Mouse (Mus musculus) embryonic facial prominence, embryonic 14.5 days (tissue): ENCODE results near the gene March4. TPM values are rescaled to one million over a fixed set of nuclear protein-coding genes. Genes with fewer than 3 reads are reported as not detected.

Experiments
- ATAC-seq: fragments of 200-750 bp; cut with Nextera tagmentation; 2 replicates; pipeline ENCODE4 v1.8.0; 2017; ENCODE audit warnings: low read depth, moderate number of reproducible peaks, moderate TSS enrichment
- DNase-seq: peaks from one replicate; pipeline ENCODE4 v3.0.0-alpha.2; 2015; ENCODE audit warnings: low spot score
- H3K27ac ChIP-seq: fragments of 300-500 bp; sonication (generic); replicated peaks from 2 replicates; pipeline ENCODE4 v1.5.1; 2014; ENCODE audit warnings: low read depth, mild to moderate bottlenecking, low read length, moderate library complexity
- H3K27me3 ChIP-seq: fragments of 300-500 bp; sonication (generic); replicated peaks from 2 replicates; pipeline ENCODE4 v1.6.1; 2014; ENCODE audit warnings: low read length; ENCODE audit not compliant: control insufficient read depth, insufficient read depth
- H3K36me3 ChIP-seq: fragments of 300-500 bp; sonication (generic); 2 replicates; pipeline ENCODE4 v1.6.1; 2014; ENCODE audit warnings: low read length, mixed read lengths; ENCODE audit not compliant: control insufficient read depth, insufficient read depth
- H3K4me1 ChIP-seq: fragments of 300-500 bp; sonication (generic); 2 replicates; pipeline ENCODE4 v1.6.1; 2014; ENCODE audit warnings: antibody characterized with exemption, low read length; ENCODE audit not compliant: control insufficient read depth, insufficient read depth
- H3K4me2 ChIP-seq: fragments of 300-500 bp; sonication (generic); 2 replicates; pipeline ENCODE4 v1.6.1; 2014; ENCODE audit warnings: low read depth, mild to moderate bottlenecking, low read length, moderate library complexity, mixed read lengths
- H3K4me3 ChIP-seq: fragments of 300-500 bp; sonication (generic); 2 replicates; pipeline ENCODE4 v1.5.1; 2014; ENCODE audit warnings: low read depth, mild to moderate bottlenecking, low read length
- H3K9ac ChIP-seq: fragments of 300-500 bp; sonication (generic); 2 replicates; pipeline ENCODE4 v1.6.1; 2014; ENCODE audit warnings: low read depth, mild to moderate bottlenecking, low read length, moderate library complexity, mixed read lengths
- H3K9me3 ChIP-seq: fragments of 300-500 bp; sonication (generic); 2 replicates; pipeline ENCODE4 v1.6.1; 2016; ENCODE audit warnings: low read length; ENCODE audit not compliant: control insufficient read depth
- WGBS: fragments of 180-500 bp; shearing (Covaris S2); extraction: QIAGEN DNeasy Blood & Tissue Kit; methylation state at CpG from one replicate; pipeline ENCODE4 v1.1.7; 2014; 5-methylcytosine and 5-hydroxymethylcytosine counted together
- polyA plus RNA-seq: library from polyadenylated mRNA; unstranded; fragments of >200 nt; fragmentation: Nextera tagmentation; extraction: Ambion mirVana; gene quantifications from 2 replicates; pipeline ENCODE4 v1.2.1, GENCODE M21; 2014

The March4 gene
- polyA plus RNA-seq, 1 experiment from 2014 or later = 0.17 TPM

GRCm38 (mm10) chr1:72409936-72410335, 126.8 kb downstream of the March4 start:
- ATAC-seq = no peak
- 69% methylated on average over 5 of the region's 5 CpGs for WGBS

DNA sequence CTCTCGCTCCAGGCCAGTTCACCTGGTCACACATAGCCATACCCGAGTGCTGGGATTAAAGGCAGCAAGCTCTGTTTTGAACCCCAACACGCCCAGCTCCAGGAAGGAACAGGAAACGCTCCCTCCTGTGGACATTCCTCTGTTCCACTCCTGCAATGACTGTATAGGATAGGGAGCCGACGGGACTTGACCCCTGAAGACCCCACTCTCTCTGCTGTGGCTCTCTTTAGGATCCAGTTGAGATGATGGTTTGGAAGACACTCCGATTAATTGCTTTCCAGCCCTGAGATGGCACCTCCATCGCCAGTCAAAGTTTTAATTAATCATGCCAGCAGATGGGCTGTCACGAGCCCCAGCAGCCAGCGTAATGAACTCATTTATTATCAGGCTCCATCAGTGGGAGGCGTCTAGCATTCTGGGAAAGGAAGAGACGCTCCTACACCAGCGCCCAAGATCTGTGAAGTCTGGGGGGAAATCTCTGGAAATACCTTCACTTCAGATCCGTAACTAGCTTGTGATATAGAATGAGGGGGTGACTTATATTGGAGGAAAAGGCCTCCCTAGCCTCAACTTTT, 130.1 kb downstream of the March4 start:
- H3K36me3 ChIP-seq = no peaks in the 10 kb centered on the region
- no peak overlapping the region for H3K27ac ChIP-seq
- no peaks in the 10 kb centered on the region for H3K9me3 ChIP-seq
- H3K4me2 ChIP-seq = no peak overlapping the region
- WGBS = 72% methylated on average over 14 of the region's 14 CpGs
- ATAC-seq (no peak), DNase-seq (no peak)
- no peak overlapping the region for H3K9ac ChIP-seq
- no peaks in the 10 kb centered on the region for H3K4me1 ChIP-seq
- no peaks in the 10 kb centered on the region for H3K27me3 ChIP-seq
- no peak overlapping the region for H3K4me3 ChIP-seq

More at GRCm38 (mm10) chr1:72409936-72410335, 126.8 kb downstream of the March4 start:
- Histone ChIP-seq H3K4me3 (no peak overlapping the region), H3K27ac (no peak overlapping the region), H3K4me2 (no peak overlapping the region), H3K9me3 (no peaks in the 10 kb centered on the region), H3K36me3 (no peaks in the 10 kb centered on the region), H3K9ac (no peak overlapping the region), H3K27me3 (no peaks in the 10 kb centered on the region), H3K4me1 (peaks cover 5% of the 10 kb centered on the region)
- DNase-seq = no peak

GRCm38 (mm10) chr1:72401331-72402069, 135.2 kb downstream of the March4 start:
- Histone ChIP-seq H3K27me3 (no peaks in the 10 kb centered on the region), H3K9me3 (no peaks in the 10 kb centered on the region), H3K27ac (no peak overlapping the region), H3K4me3 (no peak overlapping the region), H3K36me3 (0 out of 2 replicates have a peak, but pooled peaks cover 7% of the 10 kb centered on the region), H3K9ac (no peak overlapping the region), H3K4me1 (no peaks in the 10 kb centered on the region), H3K4me2 (no peak overlapping the region)
- ATAC-seq (no peak), DNase-seq (no peak)
- 77% methylated on average over 8 of the region's 8 CpGs for WGBS

GRCm38 (mm10) chr1:72400616-72401015, 136.1 kb downstream of the March4 start:
- ATAC-seq = no peak; the same call in 1 of the 2 replicates

GRCm38 (mm10) chr1:72399720-72400401, 136.9 kb downstream of the March4 start:
- H3K4me1 ChIP-seq = no peaks in the 10 kb centered on the region
- ATAC-seq (no peak), DNase-seq (no peak)

More at GRCm38 (mm10) chr1:72400616-72401015, 136.1 kb downstream of the March4 start:
- Histone ChIP-seq H3K4me2 (no peak overlapping the region), H3K4me1 (no peaks in the 10 kb centered on the region), H3K4me3 (no peak overlapping the region), H3K27ac (no peak overlapping the region), H3K27me3 (no peaks in the 10 kb centered on the region), H3K9me3 (no peaks in the 10 kb centered on the region), H3K9ac (no peak overlapping the region), H3K36me3 (0 out of 2 replicates have a peak, but pooled peaks cover 8% of the 10 kb centered on the region)
- DNase-seq = no peak
- 72% methylated on average over 9 of the region's 9 CpGs for WGBS

DNA sequence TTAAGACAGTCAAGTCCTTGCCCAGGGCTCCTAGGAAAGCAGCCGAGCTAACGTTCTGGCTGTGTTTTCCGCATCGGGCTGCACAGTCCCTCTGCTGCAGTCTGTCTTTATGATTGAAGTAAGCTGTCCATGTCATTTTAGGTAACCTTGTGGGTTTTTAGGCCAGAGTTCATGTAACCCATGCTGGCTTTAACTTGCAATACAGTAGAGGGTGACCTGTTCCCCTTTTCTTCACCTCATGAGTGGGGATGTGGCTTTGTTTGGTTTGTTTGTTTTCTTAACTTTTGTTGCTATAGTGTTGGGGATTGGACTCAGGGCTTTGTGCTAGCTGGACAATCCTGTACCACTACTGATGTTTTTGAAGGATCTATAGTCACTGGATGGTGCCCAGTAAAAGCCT, 146.3 kb downstream of the March4 start:
- H3K27ac ChIP-seq = no peak overlapping the region

More at GRCm38 (mm10) chr1:72399720-72400401, 136.9 kb downstream of the March4 start:
- Histone ChIP-seq H3K9me3 (no peaks in the 10 kb centered on the region), H3K27me3 (no peaks in the 10 kb centered on the region), H3K4me3 (no peak overlapping the region), H3K36me3 (peaks cover 15% of the 10 kb centered on the region; the same call in 1 of the 2 replicates), H3K27ac (no peak overlapping the region), H3K9ac (no peak overlapping the region), H3K4me2 (no peak overlapping the region)
- 77% methylated on average over 8 of the region's 8 CpGs for WGBS

GRCm38 (mm10) chr1:72383651-72384050, 153.1 kb downstream of the March4 start:
- peaks cover 25% of the 10 kb centered on the region for H3K36me3 ChIP-seq
- H3K4me1 ChIP-seq = no peaks in the 10 kb centered on the region
- no peaks in the 10 kb centered on the region for H3K9me3 ChIP-seq
- ATAC-seq (no peak), DNase-seq (peak; percentile 29)
- no peak overlapping the region for H3K4me3 ChIP-seq
- no peaks in the 10 kb centered on the region for H3K27me3 ChIP-seq
- H3K27ac ChIP-seq = no peak overlapping the region
- no peak overlapping the region for H3K9ac ChIP-seq
- no peak overlapping the region for H3K4me2 ChIP-seq
- WGBS = 62% methylated on average over 5 of the region's 5 CpGs

More for the DNA sequence above, 146.3 kb downstream of the March4 start:
- no peaks in the 10 kb centered on the region for H3K9me3 ChIP-seq
- 60% methylated on average over 4 of the region's 4 CpGs for WGBS
- H3K9ac ChIP-seq = no peak overlapping the region
- no peak overlapping the region for H3K4me3 ChIP-seq
- ATAC-seq (no peak), DNase-seq (no peak)
- peaks cover 16% of the 10 kb centered on the region for H3K36me3 ChIP-seq
- H3K4me2 ChIP-seq = no peak overlapping the region
- no peaks in the 10 kb centered on the region for H3K27me3 ChIP-seq
- H3K4me1 ChIP-seq = no peaks in the 10 kb centered on the region

GRCm38 (mm10) chr1:72383056-72383455, 153.7 kb downstream of the March4 start:
- no peaks in the 10 kb centered on the region for H3K27me3 ChIP-seq
- peaks cover 24% of the 10 kb centered on the region for H3K36me3 ChIP-seq
- no peak overlapping the region for H3K9ac ChIP-seq
- H3K4me2 ChIP-seq = no peak overlapping the region
- H3K27ac ChIP-seq = no peak overlapping the region
- no peaks in the 10 kb centered on the region for H3K9me3 ChIP-seq
- WGBS = 70% methylated on average over 7 of the region's 7 CpGs
- no peaks in the 10 kb centered on the region for H3K4me1 ChIP-seq
- ATAC-seq (no peak), DNase-seq (peak; percentile 63)
- no peak overlapping the region for H3K4me3 ChIP-seq
